Mouse (Mus musculus) urinary bladder, postnatal 25 days (tissue): ENCODE data around the gene Hcar1.

Experiments
- DNase-seq: peaks from one replicate; pipeline ENCODE4 v3.0.0; 2022; ENCODE audit warnings: low spot score

Gene Hcar1

DNA sequence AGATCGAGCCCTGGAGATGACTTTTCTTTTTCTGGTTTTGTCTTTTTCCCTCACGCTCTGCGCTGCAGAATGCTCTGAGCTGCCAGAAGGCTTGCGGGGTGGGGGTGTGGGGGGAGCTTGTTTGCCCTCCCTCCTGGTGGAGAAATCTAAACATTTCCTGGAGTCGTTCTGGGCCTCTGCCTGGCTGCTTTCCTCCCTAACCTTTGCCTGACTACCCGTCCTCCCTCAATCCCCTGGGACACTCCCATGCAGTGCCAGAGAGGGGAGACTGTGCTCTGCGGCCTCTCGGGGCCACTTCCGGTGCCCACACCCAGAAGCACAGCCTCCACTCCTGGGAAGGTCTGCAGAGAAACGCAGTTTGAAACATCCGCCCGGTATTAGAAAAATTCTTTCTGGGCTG is at the start of gene Hcar1:
TSS of gene Hcar1 (minus strand) at position 93 of the 400 bp plus-strand sequence.
- DNase-seq: peak; percentile 23

DNA sequence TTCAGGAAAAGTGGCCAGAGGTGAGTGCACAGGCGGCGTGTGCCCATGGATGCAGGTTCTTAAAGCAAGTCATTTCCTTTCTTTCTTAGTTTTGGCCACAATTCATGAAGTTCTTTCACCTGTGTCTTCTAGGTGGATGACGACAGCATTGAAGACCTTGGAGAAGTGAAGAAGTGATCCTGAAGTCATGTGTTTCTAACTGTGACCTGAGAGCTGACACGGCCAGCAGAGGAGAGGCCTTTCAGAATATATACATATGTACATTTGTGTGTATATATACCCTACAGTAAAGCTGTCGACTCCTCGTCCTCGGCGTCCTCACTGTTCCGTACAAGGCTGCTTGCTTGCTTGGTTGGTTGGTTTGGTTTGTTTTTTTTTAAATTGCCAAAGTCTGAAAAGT is 47.3 kb upstream of the Hcar1 start, which contains the start of gene Gm43518:
TSS of gene Gm43518 (plus strand) at position 301 of the 400 bp plus-strand sequence.
- no peak for DNase-seq

DNA sequence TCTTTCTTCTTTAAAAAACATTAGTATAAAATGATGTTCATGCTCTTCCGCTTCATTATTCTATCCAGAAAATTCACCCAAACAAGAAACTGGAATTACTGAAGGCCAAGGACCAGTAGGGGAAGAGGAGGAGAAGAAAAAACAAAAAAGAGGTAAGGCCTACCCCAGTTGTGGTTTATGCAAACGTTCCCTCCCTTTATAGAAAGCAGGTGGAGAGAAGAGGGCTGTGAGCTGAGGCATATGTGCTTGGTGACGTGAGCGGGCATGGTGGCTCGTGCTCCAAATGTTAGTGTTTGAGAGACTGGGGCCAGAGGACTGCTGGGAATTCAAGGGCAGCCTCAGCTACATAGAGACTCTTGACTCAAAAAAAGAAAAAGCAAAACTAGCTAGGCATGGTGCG is 42.3 kb upstream of the Hcar1 start:
- DNase-seq: no peak

DNA sequence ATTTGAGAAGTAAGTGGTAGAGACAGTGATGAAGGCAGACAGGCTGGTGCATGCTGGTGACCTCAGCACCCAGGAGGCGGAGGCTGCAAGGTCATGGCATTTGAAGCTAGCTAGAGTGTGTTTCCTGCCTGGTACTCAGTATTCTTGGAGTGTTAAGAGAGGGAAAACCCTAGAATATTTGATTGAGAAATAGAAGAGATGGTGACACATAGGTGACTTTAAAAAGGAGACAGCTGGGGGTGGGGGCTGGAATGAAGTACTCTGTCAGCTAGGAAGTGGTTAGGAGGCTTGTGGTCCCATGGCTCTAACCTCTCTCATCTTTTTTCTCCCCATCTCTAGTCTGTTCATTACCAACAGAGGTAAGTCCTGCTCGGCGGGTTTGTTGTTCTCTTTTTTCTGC is 35.0 kb upstream of the Hcar1 start:
- no peak for DNase-seq

DNA sequence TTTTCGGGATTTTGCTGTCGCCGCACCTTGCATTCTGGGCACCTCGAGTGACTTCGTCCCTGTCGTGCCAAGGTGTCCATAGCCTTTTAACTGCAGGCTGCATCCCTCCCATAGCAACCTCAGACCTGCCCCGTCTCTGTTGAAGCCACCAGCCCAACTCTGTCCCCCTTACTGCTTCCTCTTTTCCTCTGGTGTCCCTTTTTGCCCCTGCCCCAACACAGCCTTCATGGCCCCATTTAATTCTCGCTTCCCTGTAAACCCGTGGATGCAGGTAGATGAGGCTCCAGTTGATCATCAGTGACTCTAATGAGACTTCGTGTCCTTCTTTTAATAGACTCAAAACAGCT is 27.8 kb upstream of the Hcar1 start:
- no peak for DNase-seq

DNA sequence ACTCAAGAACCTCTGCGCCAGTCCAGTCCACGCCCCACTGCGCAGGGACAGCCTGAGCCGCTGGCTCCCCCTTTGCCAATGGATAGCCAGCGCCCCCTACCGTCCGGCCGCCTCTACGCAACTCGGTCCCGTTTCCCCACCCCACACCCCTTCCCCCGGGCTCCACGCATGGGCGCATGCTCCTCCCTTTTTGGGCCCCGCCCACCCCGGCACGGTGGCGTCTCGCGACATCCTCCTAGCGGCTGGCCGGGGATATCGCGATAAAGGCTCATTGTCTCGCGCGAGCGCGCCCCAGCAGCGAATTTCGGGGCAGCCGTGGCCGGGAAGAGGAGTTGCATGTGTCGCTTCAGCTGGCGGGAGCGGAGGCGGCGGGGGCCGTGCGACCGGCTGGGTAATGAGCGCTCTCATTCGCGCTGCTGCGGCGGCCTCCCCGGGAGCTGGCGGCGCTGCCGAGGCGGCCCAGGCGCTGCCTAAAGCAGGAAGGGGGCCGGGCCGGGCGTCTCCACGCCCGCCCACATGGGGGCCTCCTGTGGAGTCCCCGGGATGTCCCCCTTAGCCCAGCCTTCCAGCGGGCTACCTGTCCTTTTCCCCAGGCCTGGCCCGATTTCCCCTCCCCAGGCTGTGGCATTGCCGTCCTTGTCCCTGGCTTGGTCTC is 27.3 kb upstream of the Hcar1 start, which contains the start of gene Denr:
TSS of gene Denr (plus strand) at position 200 of the 655 bp plus-strand sequence.
- DNase-seq: peak; percentile 100

DNA sequence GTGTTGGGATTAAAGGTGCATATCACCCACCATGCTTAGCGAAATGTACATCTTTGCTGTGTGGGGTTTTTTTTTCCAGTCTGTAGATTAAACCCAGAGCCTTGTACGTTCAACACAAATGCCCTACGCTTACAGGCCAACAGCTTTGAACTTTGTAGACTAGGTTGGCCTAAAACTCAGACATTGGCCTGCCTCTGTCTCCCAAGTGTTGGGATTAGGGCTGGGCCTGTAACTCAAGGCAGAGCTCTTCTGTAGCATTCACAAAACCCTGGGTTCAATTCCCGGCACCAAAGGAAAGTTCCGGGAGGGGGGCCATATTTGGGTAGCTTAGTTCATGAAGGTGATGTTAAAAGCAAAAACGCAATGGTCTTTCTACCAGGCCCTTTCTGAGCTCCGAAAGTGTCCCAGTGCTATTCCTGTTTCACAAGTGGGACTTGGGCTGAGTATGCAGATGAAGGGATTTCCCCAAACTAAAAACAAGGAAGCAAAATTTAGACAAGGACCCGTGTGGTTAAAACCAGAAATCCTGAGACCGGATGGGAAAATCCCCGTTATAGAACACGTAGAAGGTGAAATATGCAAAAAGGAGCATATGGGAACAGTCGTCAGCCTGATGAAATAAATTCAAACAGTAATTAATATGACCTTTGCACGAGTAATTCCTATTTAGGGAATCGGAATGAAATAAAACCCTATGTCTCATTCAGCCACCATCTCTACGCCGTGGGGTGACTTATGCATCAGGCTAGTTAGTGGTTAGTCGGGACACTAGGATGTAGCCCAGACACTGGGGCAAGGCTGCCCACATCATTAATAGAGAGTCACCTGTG is 26.5 kb upstream of the Hcar1 start:
- no peak for DNase-seq

DNA sequence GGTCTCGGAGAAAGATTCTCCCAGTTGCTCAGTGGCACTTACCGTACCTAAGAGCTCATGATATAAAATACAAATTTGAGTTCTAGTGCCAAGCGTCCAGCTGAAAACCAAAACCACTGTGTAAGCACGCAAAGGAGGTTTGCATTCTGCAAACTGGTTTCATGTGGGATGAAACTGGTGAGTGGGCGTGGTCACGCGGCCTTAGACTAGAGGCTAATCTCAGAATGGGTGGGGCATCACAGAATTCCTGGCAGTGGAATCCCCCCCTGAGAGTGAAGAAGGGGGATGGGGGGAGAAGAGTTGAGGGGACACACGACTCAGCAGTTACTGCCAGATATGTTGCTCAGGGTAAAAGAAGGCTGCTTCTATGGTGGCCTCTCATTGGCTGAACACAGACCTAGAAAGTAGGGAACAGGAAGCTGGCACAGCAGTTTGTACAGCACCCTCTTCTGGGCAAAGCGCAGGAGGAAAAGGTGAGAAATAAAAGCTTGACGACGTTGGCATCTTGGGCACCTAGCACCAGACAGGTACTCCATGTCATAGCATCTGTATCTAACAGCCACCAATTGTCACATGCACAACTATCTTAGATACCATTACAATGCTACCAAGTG is 24.3 kb upstream of the Hcar1 start:
- DNase-seq: no peak

DNA sequence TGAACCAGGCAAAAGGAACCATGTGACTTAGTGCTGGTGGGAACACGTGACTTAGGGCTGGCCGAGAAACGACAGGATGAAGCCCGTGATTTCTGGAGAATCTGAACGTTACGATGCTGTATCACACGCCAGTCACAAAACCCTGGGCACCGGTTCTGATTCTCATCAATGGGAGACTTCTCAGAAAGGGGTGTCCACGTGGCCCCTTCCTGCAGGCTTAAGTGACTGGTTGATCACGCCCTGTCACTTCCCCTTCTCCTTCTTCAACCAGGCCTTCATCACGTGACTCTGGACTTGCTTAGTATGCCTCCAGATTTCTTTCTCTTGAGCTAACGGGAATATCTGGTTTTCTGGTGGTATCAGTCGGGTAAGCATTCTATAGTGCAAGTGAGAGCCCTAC is 17.5 kb upstream of the Hcar1 start:
- DNase-seq: no peak

DNA sequence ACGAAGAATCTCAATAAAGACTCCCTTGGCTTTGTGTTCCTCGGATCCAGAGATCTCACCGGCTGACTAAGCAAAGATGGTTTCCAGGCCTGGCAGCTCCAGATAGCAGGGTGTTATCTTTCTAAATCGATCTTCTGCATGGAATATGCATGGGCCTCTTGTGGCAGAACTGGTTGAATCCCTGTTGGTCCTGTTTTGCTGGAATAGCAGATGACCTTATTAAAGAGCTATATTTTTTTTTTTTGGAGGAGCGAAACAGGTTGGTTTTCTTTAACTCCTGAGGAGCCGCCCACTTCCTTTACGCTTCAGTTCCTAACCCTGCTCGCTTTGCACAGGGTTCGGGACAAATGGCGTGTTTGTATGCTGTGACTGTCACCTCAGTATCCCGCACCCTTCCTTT is 16.6 kb upstream of the Hcar1 start:
- DNase-seq: no peak

DNA sequence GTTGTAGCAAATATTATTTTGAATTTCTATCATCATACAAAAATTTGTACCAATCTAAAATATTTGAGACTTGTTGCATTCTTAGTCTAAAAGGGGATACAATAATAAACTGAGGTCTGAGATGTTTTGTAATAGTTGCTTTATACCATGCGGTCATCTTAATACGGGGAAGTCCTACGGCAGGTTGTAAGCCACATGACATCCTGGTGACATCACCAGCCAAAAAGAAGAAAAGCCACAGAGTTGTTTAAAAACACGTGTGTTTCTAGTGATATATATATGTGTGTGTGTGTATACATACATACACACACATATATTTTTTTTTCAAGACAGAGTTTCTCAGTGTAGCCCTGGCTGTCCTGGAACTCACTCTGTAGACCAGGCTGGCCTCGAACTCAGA is 13.7 kb upstream of the Hcar1 start:
- DNase-seq: no peak

DNA sequence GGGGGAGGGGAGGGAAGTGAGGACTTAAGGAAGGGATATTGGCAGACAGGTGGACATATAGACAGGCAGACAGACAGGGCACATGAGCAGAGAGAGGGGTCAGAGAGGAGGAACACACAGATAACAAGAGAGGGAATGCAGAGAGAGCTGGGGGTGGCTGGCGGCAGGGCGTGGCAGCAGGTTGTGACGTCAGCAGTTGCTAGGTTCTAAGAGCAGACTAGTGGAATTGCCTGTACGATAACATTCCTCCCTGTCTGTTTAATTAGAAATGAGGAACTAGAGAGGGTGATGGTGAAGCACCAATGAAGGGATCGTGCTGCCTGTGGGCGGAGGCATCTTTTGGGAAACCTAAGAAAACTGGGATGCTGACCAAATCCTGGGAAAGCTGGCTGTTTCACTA is 11.8 kb upstream of the Hcar1 start:
- peak; percentile 46 for DNase-seq

DNA sequence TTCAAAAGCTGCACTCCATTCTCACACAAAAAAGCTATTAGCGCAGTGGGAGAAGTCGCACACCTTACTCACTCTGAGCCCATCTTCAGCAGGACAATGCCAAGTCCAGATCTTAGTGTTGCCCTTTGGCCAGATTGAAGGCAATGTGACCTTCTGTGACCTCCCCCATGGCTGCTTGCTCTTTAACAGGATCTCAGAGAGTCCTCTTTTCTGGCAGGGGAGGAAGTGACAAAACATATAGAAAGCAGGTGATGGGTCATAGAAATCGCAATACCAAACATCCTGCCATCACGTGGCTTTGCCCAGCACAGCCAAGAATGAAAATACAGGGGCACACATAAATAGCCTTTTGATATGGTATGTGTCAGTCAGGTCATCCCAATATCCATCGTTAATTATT is 11.2 kb upstream of the Hcar1 start:
- DNase-seq: no peak

DNA sequence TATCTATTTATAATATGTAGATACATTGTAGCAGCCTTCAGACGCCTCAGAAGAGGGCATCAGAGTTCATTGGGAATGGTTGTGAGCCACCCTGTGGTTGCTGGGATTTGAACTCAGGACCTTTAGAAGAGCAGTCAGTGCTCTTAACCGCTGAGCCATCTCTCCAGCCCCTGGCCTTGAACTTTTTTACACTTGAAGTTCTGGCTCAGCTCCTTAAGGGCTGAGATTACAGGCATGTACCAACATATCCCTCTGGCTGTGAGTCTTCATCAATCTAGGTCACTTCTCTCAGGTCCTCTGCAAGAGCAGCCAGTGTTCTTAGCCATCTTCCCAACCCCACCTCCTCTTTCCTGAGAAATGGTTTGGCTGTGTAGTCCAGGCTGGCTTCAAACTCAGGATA is 10.5 kb upstream of the Hcar1 start:
- no peak for DNase-seq

DNA sequence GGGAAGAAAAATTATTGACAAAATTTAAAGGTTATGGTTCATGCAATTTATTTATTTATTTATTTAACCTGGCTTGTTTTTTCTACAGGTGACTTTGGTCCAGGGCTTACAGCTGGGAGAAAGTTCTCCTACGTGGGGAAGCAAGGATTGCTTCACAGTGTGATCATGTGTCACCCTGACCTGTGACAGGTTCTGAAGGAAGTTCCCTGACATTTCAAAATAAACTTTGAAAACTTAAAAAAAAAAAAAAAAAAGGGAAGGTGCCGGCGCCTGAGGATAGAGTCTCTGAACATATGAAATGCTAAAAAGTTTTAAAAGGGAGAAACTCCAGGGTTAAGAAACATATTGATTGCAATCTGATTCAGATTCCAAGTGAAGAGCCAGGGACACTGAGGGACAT is 6.5 kb upstream of the Hcar1 start:
- no peak for DNase-seq

DNA sequence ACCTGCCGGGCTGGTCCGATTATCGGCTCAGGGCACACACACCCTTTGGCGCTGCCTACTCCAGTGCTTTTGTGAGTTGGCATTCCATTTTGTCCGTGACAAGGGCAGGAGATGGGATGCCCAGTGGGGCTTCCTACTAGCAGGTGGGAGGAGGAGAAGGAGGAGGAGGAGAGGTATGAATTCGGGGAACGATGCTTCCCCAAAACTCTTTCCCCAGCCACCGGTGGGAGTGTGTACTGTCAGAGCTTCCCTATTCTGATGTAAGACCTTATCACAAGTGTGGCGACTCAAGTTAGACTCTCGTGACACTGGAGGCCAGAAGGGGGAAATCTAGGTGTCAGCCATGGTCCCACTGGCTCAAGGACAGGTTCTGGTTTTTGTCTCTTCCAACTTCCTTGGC is 4.5 kb upstream of the Hcar1 start:
- no peak for DNase-seq

DNA sequence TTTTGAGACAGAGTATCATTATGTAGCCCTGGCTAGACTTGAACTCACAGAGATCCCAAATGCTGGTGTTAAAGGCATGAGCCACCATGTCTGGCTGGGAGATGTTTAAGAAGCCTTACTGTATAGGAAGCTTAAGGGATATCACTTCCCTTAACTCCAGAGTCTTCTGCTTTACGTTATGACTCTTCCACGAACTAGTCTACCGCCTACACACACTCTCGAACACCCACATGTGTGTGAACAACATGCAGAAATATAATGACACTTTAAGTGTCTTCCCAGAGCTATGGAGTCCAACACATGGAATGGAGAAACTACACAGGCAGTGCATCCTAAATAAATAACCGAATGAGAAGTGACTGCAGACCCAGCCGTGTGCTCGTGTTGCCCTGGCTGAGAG is 4.1 kb upstream of the Hcar1 start:
- no peak for DNase-seq

DNA sequence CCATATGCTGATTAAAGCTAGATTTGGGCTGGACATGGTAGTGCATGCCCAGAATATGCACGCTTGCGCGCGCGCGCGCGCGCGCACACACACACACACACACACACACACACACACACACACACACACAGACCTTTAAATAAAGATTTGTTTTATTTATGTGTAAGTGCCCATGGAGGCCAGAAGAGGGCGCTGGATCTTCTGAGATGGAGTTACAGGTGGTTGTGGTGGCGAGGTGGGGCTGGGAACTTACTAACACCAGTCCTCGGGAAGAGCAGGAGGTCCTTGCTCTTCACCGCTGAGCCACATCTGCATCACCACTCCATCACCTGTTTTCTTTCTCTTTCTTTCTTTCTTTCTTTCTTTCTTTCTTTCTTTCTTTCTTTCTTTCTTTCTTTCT is 958 bp upstream of the Hcar1 start:
- DNase-seq: no peak

DNA sequence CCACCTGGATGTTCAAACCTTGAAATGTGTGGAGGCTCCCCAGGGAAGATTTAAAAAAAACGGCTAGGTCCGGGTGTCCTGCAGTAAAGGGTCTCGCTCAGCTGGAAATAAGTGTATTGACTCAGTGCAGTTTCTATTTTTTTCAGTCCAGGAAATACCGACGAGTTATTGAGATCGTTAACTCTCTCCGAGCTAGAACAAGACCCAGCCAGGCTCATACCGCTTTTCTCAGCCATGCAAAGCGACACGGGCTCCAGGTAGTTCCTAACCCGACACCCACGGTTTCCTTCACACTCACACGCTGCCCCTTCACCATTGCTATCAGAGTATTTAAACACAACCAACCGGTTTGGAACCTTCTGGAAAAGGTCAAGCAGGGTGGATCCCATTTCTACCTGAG is 1.8 kb downstream of the Hcar1 start:
- no peak for DNase-seq

DNA sequence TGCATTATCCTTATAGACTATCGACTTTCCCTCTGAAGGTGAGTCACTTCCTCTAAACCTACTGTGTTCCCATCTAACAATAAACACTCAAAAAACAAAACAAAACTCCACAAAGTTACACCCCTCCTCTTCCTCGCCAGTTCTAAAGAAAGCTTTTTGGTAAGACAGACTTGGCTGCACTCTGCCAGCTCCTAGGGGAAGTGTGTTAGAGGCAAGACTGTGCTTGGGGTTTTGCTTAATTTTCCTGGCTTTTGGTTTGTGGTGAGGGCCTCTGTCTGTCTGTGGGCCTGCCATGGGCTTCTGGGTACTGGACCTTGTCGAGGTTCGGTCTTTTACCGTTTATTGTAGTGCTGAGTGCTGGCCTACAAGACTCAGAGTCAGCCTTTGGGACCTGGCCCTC is 5.6 kb downstream of the Hcar1 start:
- no peak for DNase-seq

DNA sequence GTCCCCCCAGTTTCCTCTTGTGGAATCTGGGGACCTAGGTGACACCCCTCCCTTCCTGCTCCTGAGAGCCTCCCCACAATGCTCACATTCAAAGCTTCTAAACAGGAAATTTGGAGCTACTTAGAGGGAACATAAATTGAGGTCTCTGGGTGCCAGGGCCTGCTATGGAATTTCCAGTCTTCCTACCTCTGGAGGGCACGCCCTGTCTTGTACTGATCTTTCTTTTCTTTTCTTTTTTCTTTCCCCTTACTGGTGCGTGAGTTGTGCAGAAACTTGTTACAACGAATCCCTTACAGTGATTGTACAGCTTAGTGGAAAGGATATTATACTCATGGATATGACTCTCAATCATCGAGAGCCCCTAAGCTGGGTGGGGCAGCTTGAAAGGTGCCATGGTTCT is 10.2 kb downstream of the Hcar1 start:
- DNase-seq: no peak

DNA sequence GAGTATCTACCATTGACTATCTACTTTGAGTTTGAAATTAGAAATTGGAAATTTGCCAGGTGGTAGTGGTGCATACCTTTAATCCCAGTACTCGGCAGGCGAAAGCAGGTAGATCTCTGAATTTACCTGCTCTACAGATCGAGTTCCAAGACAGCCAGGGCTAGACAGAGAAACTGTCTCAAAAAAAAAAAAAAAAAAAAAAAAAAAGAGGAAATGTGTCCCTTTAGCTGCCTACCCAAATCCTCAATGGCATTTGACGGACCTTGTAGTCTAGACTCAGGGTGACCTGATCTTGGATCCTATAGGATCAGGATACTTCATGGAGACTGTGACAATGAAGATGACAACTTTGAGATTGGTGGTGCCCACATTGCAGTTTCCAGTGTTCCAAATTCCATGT is 13.4 kb downstream of the Hcar1 start:
- no peak for DNase-seq

DNA sequence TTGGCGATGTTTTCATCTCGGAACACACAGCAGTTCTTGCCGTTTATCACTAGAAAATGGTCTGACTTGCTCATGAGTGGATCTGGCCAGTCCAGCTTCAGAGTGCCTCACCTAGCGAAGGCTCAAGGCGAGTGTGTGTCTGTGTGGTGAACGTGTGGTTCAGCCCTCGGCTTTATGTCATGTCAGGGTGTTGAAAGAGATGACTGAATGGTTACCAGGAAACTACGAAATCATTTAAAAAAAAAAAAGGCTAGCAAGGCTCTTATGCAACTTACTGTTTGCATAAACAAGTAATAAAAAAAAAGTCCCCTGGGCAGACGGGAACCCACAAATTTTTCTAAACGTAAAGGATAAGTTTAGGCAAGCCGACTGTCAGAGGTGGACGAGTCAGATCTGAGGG is 14.5 kb downstream of the Hcar1 start, which contains the start of gene Hcar2:
TSS of gene Hcar2 (minus strand) at position 135 of the 400 bp plus-strand sequence.
- DNase-seq: no peak
